Mouse (Mus musculus) embryonic facial prominence, embryonic 10.5 days (tissue): ENCODE data around the gene Hcrt. TPM values are rescaled to one million over a fixed set of nuclear protein-coding genes. Genes with fewer than 3 reads are reported as not detected.

ENCODE experiments used
- DNase-seq: peaks from one replicate; pipeline ENCODE4 v3.0.0-alpha.2; 2017; ENCODE audit warnings: low spot score
- H3K27ac ChIP-seq: fragments of 300-500 bp; sonication (generic); replicated peaks from 2 replicates; pipeline ENCODE4 v1.5.1; 2016; ENCODE audit warnings: mild to moderate bottlenecking
- H3K27me3 ChIP-seq: fragments of 300-500 bp; sonication (generic); replicated peaks from 2 replicates; pipeline ENCODE4 v1.6.1; 2016; ENCODE audit warnings: low read depth, mild to moderate bottlenecking; ENCODE audit not compliant: poor library complexity, severe bottlenecking
- H3K36me3 ChIP-seq: fragments of 300-500 bp; sonication (generic); replicated peaks from 2 replicates; pipeline ENCODE4 v1.6.1; 2016; ENCODE audit warnings: mild to moderate bottlenecking, moderate library complexity
- H3K4me1 ChIP-seq: fragments of 300-500 bp; sonication (generic); 2 replicates; pipeline ENCODE4 v1.6.1; 2016
- H3K4me3 ChIP-seq: fragments of 300-500 bp; sonication (generic); 2 replicates; pipeline ENCODE4 v1.5.1; 2016; ENCODE audit warnings: mild to moderate bottlenecking, moderate library complexity
- H3K9me3 ChIP-seq: fragments of 300-500 bp; sonication (generic); 2 replicates; pipeline ENCODE4 v1.6.1; 2016; ENCODE audit warnings: mild to moderate bottlenecking
- WGBS: fragments of 180-500 bp; shearing (Covaris S2); methylation state at CpG from one replicate; pipeline ENCODE4 v1.1.7; 2016; 5-methylcytosine and 5-hydroxymethylcytosine counted together
- polyA plus RNA-seq: library from polyadenylated mRNA; unstranded; fragments of >200 nt; fragmentation: Nextera tagmentation; extraction: Ambion mirVana; gene quantifications from 2 replicates; pipeline ENCODE4 v1.2.1, GENCODE M21; 2016

Hcrt gene
- polyA plus RNA-seq, 1 experiment from 2014 or later = not detected

DNA sequence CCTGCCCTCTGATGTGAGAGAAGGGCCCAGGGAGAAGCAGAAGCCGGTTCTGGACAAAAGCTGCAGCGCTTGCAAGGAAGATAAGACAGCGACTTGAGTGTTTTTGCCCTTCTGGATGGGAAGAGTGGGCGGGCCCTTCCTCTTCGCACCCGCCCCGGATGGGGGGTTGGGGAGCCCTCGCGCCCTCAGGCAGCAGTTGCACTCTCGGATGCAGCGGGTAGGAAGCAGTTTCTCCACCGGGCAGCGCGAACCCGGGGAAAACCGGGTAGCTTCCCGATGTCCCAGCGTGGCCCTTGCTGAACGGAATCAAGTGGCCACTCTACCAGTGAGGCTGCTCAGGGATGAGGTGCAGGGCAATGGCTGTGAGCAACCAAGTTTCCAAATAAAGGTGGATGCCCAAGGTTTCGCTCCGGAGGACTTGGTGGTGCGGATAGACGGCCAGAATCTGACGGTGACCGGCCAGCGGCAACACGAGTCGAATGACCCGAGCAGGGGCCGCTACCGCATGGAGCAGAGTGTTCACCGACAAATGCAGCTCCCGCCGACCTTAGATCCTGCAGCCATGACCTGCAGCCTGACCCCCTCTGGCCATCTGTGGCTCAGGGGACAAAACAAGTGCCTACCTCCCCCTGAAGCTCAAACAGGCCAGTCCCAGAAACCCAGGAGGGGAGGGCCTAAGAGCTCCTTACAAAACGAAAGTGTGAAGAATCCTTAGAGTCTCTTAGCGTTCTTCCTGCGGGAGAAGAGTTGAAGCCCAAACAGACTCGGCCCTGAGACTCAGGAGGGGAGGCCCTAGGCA is 48.8 kb downstream of the Hcrt start, which contains the start of gene Hspb9:
Gene Hspb9, plus strand, starts transcription at position 116 of the 799 bp plus-strand sequence.
- Histone ChIP-seq H3K27ac (peak within 1 kb of the TSS; percentile 99), H3K4me3 (peak within 1 kb of the TSS; percentile 97), H3K9me3 (no peaks in the 10 kb centered on the region), H3K36me3 (peaks cover 61% of the 10 kb centered on the region), H3K27me3 (no peaks in the 10 kb centered on the region), H3K4me1 (peaks cover 48% of the 10 kb centered on the region)
- WGBS = 2% methylated on average over 38 of the region's 38 CpGs
- peak; percentile 79 for DNase-seq

GRCm38 (mm10) chr11:100713174-100713573 is 49.6 kb downstream of the Hcrt start:
- H3K27ac ChIP-seq = peak overlapping the region; percentile 99
- WGBS = 56% methylated on average over 4 of the region's 4 CpGs
- no peak for DNase-seq

GRCm38 (mm10) chr11:100711783-100712615 is 50.7 kb downstream of the Hcrt start, which contains the start of gene Kat2a:
Gene Kat2a, minus strand, starts transcription at chr11:100712465.
- Histone ChIP-seq H3K36me3 (peaks cover 61% of the 10 kb centered on the region), H3K4me3 (peak within 1 kb of the TSS; percentile 97), H3K4me1 (peaks cover 48% of the 10 kb centered on the region), H3K9me3 (no peaks in the 10 kb centered on the region), H3K27me3 (no peaks in the 10 kb centered on the region), H3K27ac (peak within 1 kb of the TSS; percentile 99)
- WGBS = 3% methylated on average over 48 of the region's 48 CpGs
- peak; percentile 89 for DNase-seq

More at GRCm38 (mm10) chr11:100713174-100713573, 49.6 kb downstream of the Hcrt start:
- peaks cover 61% of the 10 kb centered on the region for H3K36me3 ChIP-seq
- no peaks in the 10 kb centered on the region for H3K27me3 ChIP-seq
- no peaks in the 10 kb centered on the region for H3K9me3 ChIP-seq
- peaks cover 48% of the 10 kb centered on the region for H3K4me1 ChIP-seq
- peak overlapping the region; percentile 97 for H3K4me3 ChIP-seq

Other genes starting within 250 kb of the Hcrt start
- gene Acly, start 234.9 kb downstream of the Hcrt start, polyA plus RNA-seq = 291 and 321 TPM in 2 replicates
- 1.4 and 1.7 TPM in 2 replicates for gene Ttc25, start 217.3 kb downstream of the Hcrt start, polyA plus RNA-seq
- gene Cnp, start 188.0 kb downstream of the Hcrt start, polyA plus RNA-seq = 21.3 and 25.1 TPM in 2 replicates
- gene Nkiras2, start 143.7 kb downstream of the Hcrt start, polyA plus RNA-seq = 77.2 and 81.4 TPM in 2 replicates
- gene Dnajc7, start 142.8 kb downstream of the Hcrt start, polyA plus RNA-seq = 272 and 279 TPM in 2 replicates
- gene Zfp385c, start 70.5 kb downstream of the Hcrt start, polyA plus RNA-seq = 1.2 TPM in 2 replicates
- 3.3 and 3.6 TPM in 2 replicates for gene Dhx58, start 58.7 kb downstream of the Hcrt start, polyA plus RNA-seq
- gene Kat2a, start 50.5 kb downstream of the Hcrt start, polyA plus RNA-seq = 72.4 and 80.6 TPM in 2 replicates
- 0.56 TPM in 1 of 2 replicates, not detected in the other for gene Hspb9, start 49.1 kb downstream of the Hcrt start, polyA plus RNA-seq
- gene Rab5c, start 24.7 kb downstream of the Hcrt start, polyA plus RNA-seq = 13.0 and 13.1 TPM in 2 replicates
- gene Kcnh4, start 3.0 kb downstream of the Hcrt start, polyA plus RNA-seq = 0.64 and 0.71 TPM in 2 replicates
- 3.3 and 3.7 TPM in 2 replicates for gene Ghdc, start 8.0 kb upstream of the Hcrt start, polyA plus RNA-seq
- 14.4 and 14.9 TPM in 2 replicates for gene Stat5b, start 87.8 kb upstream of the Hcrt start, polyA plus RNA-seq
- 1.7 and 1.9 TPM in 2 replicates for gene Stat5a, start 96.4 kb upstream of the Hcrt start, polyA plus RNA-seq
- gene Stat3, start 176.6 kb upstream of the Hcrt start, polyA plus RNA-seq = 22.5 and 22.8 TPM in 2 replicates
- gene Cavin1, start 208.0 kb upstream of the Hcrt start, polyA plus RNA-seq = 20.6 and 23.5 TPM in 2 replicates
- gene Atp6v0a1, start 246.5 kb upstream of the Hcrt start, polyA plus RNA-seq = 30.1 and 30.5 TPM in 2 replicates